Mouse (Mus musculus) liver, postnatal 0 days (tissue): ENCODE data around the gene Olfr1218.

Source experiments
- CTCF ChIP-seq: sonication (generic); IDR thresholded peaks from 2 replicates; pipeline ENCODE4 v1.5.1; 2016; ENCODE audit warnings: antibody characterized with exemption, low read depth
- EP300 ChIP-seq: IDR thresholded peaks from 2 replicates; pipeline ENCODE4 v1.6.1; 2016; ENCODE audit warnings: antibody characterized with exemption, low read depth, mild to moderate bottlenecking

GRCm38 (mm10) chr2:89093848-89094247, 32.9 kb upstream of the Olfr1218 start:
- no peak for TF ChIP-seq EP300
- TF ChIP-seq CTCF = no peak
